Mouse (Mus musculus) megakaryocyte, embryonic 14.5 days (primary cell): ENCODE measurements around the gene Gm4450.

Experiments used
- FLI1 ChIP-seq: IDR thresholded peaks from 2 replicates; pipeline ENCODE4 v1.6.1; 2012; ENCODE audit warnings: low read length, inconsistent platforms, mixed read lengths
- GATA1 ChIP-seq: IDR thresholded peaks from 3 replicates; pipeline ENCODE4 v1.6.1; 2012; ENCODE audit warnings: mixed read lengths, low read length, inconsistent platforms, borderline replicate concordance

- TF ChIP-seq FLI1 (no peak), GATA1 (no peak)
Measured at GRCm38 (mm10) chr3:98418991-98419785, 37.7 kb downstream of the Gm4450 start.
